Mouse (Mus musculus): ENCODE data around the gene Nsg1. TPM values are rescaled to one million over a fixed set of nuclear protein-coding genes. Genes with fewer than 3 reads are reported as not detected.

The Nsg1 gene
- polyA plus RNA-seq, 1 experiment: 6.8 TPM

GRCm38 (mm10) chr5:38102945-38103344, 56.8 kb downstream of the Nsg1 start:
- Histone ChIP-seq H3K4me3 (replicated peaks; ENCODE audit: control insufficient read depth, low read depth, low read length) (no peak overlapping the region), H3K4me1 (ENCODE audit: control insufficient read depth, insufficient read depth, low read length) (no peaks in the 10 kb centered on the region), H3K27ac (ENCODE audit: control insufficient read depth, insufficient read depth, low read depth, low read length, poor library complexity) (no peak overlapping the region)
- TF ChIP-seq POLR2A (IDR thresholded peaks at IDR 0.05; ENCODE audit: borderline replicate concordance, control insufficient read depth, low read depth, low read length) (no peak), CTCF (IDR thresholded peaks at IDR 0.05; ENCODE audit: control insufficient read depth, insufficient read depth, low read length) (no peak)
- WGBS: 90% methylated on average over 2 of the region's 2 CpGs

- 85% methylated on average over 2 of the region's 2 CpGs for WGBS
- H3K4me1 ChIP-seq (ENCODE audit: control insufficient read depth, insufficient read depth, low read length): no peaks in the 10 kb centered on the region
- H3K4me3 ChIP-seq (replicated peaks; ENCODE audit: control insufficient read depth, low read depth, low read length): no peak overlapping the region
- H3K27ac ChIP-seq (ENCODE audit: control insufficient read depth, insufficient read depth, low read depth, low read length, poor library complexity): no peak overlapping the region
- TF ChIP-seq CTCF (IDR thresholded peaks at IDR 0.05; ENCODE audit: control insufficient read depth, insufficient read depth, low read length) (no peak), POLR2A (IDR thresholded peaks at IDR 0.05; ENCODE audit: borderline replicate concordance, control insufficient read depth, low read depth, low read length) (no peak)
Observed at GRCm38 (mm10) chr5:38099139-38099676, 60.5 kb downstream of the Nsg1 start.

- WGBS: 79% methylated on average over 4 of the region's 4 CpGs
- H3K4me1 ChIP-seq (ENCODE audit: control insufficient read depth, insufficient read depth, low read length): no peaks in the 10 kb centered on the region
- no peak overlapping the region for H3K27ac ChIP-seq (ENCODE audit: control insufficient read depth, insufficient read depth, low read depth, low read length, poor library complexity)
- no peak for TF ChIP-seq POLR2A (IDR thresholded peaks at IDR 0.05; ENCODE audit: borderline replicate concordance, control insufficient read depth, low read depth, low read length)
- TF ChIP-seq CTCF (IDR thresholded peaks at IDR 0.05; ENCODE audit: control insufficient read depth, insufficient read depth, low read length): no peak
- H3K4me3 ChIP-seq (replicated peaks; ENCODE audit: control insufficient read depth, low read depth, low read length): no peak overlapping the region
Observed at GRCm38 (mm10) chr5:38097501-38098093, 62.1 kb downstream of the Nsg1 start.

GRCm38 (mm10) chr5:38094331-38094730, 65.4 kb downstream of the Nsg1 start:
- no peak for TF ChIP-seq POLR2A (IDR thresholded peaks at IDR 0.05; ENCODE audit: borderline replicate concordance, control insufficient read depth, low read depth, low read length)
- TF ChIP-seq CTCF (IDR thresholded peaks at IDR 0.05; ENCODE audit: control insufficient read depth, insufficient read depth, low read length): no peak
- Histone ChIP-seq H3K27ac (ENCODE audit: control insufficient read depth, insufficient read depth, low read depth, low read length, poor library complexity) (no peak overlapping the region), H3K4me3 (replicated peaks; ENCODE audit: control insufficient read depth, low read depth, low read length) (no peak overlapping the region), H3K4me1 (ENCODE audit: control insufficient read depth, insufficient read depth, low read length) (peaks cover 3% of the 10 kb centered on the region)
- 80% methylated on average over 2 of the region's 2 CpGs for WGBS

GRCm38 (mm10) chr5:38091966-38092304, 67.8 kb downstream of the Nsg1 start:
- no peak overlapping the region for H3K27ac ChIP-seq (ENCODE audit: control insufficient read depth, insufficient read depth, low read depth, low read length, poor library complexity)
- peaks cover 3% of the 10 kb centered on the region for H3K4me1 ChIP-seq (ENCODE audit: control insufficient read depth, insufficient read depth, low read length)
- 18% methylated on average over 2 of the region's 2 CpGs for WGBS
- H3K4me3 ChIP-seq (replicated peaks; ENCODE audit: control insufficient read depth, low read depth, low read length): no peak overlapping the region
- TF ChIP-seq CTCF (IDR thresholded peaks at IDR 0.05; ENCODE audit: control insufficient read depth, insufficient read depth, low read length) (no peak), POLR2A (IDR thresholded peaks at IDR 0.05; ENCODE audit: borderline replicate concordance, control insufficient read depth, low read depth, low read length) (no peak)

- H3K4me1 ChIP-seq (ENCODE audit: control insufficient read depth, insufficient read depth, low read length): peaks cover 3% of the 10 kb centered on the region
- H3K27ac ChIP-seq (ENCODE audit: control insufficient read depth, insufficient read depth, low read depth, low read length, poor library complexity): no peak overlapping the region
- TF ChIP-seq CTCF (IDR thresholded peaks at IDR 0.05; ENCODE audit: control insufficient read depth, insufficient read depth, low read length) (no peak), POLR2A (IDR thresholded peaks at IDR 0.05; ENCODE audit: borderline replicate concordance, control insufficient read depth, low read depth, low read length) (no peak)
- no peak overlapping the region for H3K4me3 ChIP-seq (replicated peaks; ENCODE audit: control insufficient read depth, low read depth, low read length)
- 31% methylated on average over 8 of the region's 8 CpGs for WGBS
Observed at GRCm38 (mm10) chr5:38091046-38091965, 68.4 kb downstream of the Nsg1 start.

GRCm38 (mm10) chr5:38090581-38090980, 69.1 kb downstream of the Nsg1 start:
- Histone ChIP-seq H3K4me3 (replicated peaks; ENCODE audit: control insufficient read depth, low read depth, low read length) (no peak overlapping the region), H3K27ac (ENCODE audit: control insufficient read depth, insufficient read depth, low read depth, low read length, poor library complexity) (no peak overlapping the region), H3K4me1 (ENCODE audit: control insufficient read depth, insufficient read depth, low read length) (peaks cover 3% of the 10 kb centered on the region)
- 87% methylated on average over 3 of the region's 3 CpGs for WGBS
- TF ChIP-seq POLR2A (IDR thresholded peaks at IDR 0.05; ENCODE audit: borderline replicate concordance, control insufficient read depth, low read depth, low read length): no peak
- no peak for TF ChIP-seq CTCF (IDR thresholded peaks at IDR 0.05; ENCODE audit: control insufficient read depth, insufficient read depth, low read length)

- Histone ChIP-seq H3K27ac (ENCODE audit: control insufficient read depth, insufficient read depth, low read depth, low read length, poor library complexity) (no peak overlapping the region), H3K4me3 (replicated peaks; ENCODE audit: control insufficient read depth, low read depth, low read length) (no peak overlapping the region), H3K4me1 (ENCODE audit: control insufficient read depth, insufficient read depth, low read length) (peaks cover 3% of the 10 kb centered on the region)
- TF ChIP-seq CTCF (IDR thresholded peaks at IDR 0.05; ENCODE audit: control insufficient read depth, insufficient read depth, low read length): no peak
- no peak for TF ChIP-seq POLR2A (IDR thresholded peaks at IDR 0.05; ENCODE audit: borderline replicate concordance, control insufficient read depth, low read depth, low read length)
- WGBS: 82% methylated on average over 3 of the region's 3 CpGs
Observed at GRCm38 (mm10) chr5:38090111-38090510, 69.6 kb downstream of the Nsg1 start.

Other genes starting within 250 kb of the Nsg1 start
- gene Stx18, start 121.2 kb downstream of the Nsg1 start, polyA plus RNA-seq (2011; ENCODE audit: insufficient read depth, insufficient read length, low replicate concordance, missing spikeins): 7.1 and 11.9 TPM in 2 replicates
- 1.7 and 3.5 TPM in 2 replicates for gene Zbtb49, start 60.5 kb upstream of the Nsg1 start, polyA plus RNA-seq (2011; ENCODE audit: insufficient read depth, insufficient read length, low replicate concordance, missing spikeins)
- 24.8 and 33.8 TPM in 2 replicates for gene Lyar, start 60.6 kb upstream of the Nsg1 start, polyA plus RNA-seq (2011; ENCODE audit: insufficient read depth, insufficient read length, low replicate concordance, missing spikeins)
- 14.8 and 18.9 TPM in 2 replicates for gene Tmem128, start 100.3 kb upstream of the Nsg1 start, polyA plus RNA-seq (2011; ENCODE audit: insufficient read depth, insufficient read length, low replicate concordance, missing spikeins)
- not detected in 2 replicates for gene Otop1, start 116.1 kb upstream of the Nsg1 start, polyA plus RNA-seq (2011; ENCODE audit: insufficient read depth, insufficient read length, low replicate concordance, missing spikeins)
- not detected in 2 replicates for gene Drd5, start 159.5 kb upstream of the Nsg1 start, polyA plus RNA-seq (2011; ENCODE audit: insufficient read depth, insufficient read length, low replicate concordance, missing spikeins)